Mouse (Mus musculus) erythroblast, embryonic 14.5 days (primary cell): ENCODE measurements around the gene Rnf17.

ENCODE experiments used
- GATA1 ChIP-seq: IDR thresholded peaks from 2 replicates; pipeline ENCODE4 v1.6.1; 2012; ENCODE audit warnings: low read length, inconsistent platforms, mixed read lengths
- TAL1 ChIP-seq: IDR thresholded peaks from 3 replicates; pipeline ENCODE4 v1.6.1; 2012; ENCODE audit warnings: low read length, inconsistent platforms, mixed read lengths

DNA sequence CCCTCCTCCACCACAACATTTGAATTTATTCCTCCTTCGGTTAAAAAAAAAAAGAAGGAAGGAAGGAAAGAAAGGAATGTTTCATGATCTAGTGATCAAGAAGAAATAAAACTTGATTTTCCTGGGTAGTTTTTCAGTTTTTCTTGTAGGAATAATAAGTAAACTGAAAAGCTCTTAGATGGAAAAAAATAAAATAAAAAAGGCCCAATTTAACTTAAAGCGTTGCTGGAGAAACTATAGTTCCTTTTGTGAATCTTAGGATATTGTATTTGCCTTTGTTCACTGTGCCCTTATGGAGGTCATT, 643 bp downstream of the Rnf17 start:
- TF ChIP-seq TAL1 = no peak
- no peak for TF ChIP-seq GATA1
